Mouse (Mus musculus) testis, postnatal 10 days (tissue): Measurements from ENCODE around the gene Fcmr.

Experiments
- DNase-seq: peaks from one replicate; pipeline ENCODE4 v3.0.0; 2021; ENCODE audit warnings: low spot score

Gene Fcmr

DNA sequence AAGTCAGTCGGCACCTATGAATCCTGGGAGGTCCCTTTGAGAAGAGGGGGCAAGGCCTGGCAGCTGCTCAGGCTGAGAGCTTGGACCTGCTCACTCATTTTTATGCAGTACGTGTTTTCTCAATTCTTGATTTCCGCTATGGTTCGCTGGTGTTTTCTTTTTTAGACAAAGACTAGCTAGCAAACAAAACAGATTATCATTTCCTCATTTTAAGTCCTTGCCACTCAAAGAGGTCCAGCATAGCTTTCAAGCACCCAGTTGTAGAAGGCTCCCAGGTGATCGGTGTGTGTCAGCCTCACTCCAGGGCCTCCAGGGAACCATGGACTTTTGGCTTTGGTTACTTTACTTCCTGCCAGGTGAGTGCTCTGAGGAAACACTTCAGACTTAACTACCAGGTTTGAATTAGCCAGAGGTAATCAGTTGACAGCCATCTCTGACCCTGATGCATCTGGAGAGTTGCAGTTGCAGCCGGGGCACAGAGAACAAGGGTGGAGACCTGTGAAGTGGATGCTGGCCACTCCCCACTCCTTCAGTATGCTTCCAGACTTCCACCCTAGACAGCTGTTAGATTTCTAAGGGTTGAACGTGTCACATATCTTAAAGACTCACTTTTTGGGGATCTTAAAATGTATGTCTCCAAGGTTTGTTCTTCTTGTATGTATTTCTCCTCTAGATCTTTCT is at the start of gene Fcmr:
Fcmr (plus strand) TSS at position 129 of the 681 bp plus-strand sequence.
- no peak for DNase-seq

- DNase-seq: no peak
Measured at GRCm38 (mm10) chr1:130819737-130820136, 45.7 kb upstream of the Fcmr start.

DNA sequence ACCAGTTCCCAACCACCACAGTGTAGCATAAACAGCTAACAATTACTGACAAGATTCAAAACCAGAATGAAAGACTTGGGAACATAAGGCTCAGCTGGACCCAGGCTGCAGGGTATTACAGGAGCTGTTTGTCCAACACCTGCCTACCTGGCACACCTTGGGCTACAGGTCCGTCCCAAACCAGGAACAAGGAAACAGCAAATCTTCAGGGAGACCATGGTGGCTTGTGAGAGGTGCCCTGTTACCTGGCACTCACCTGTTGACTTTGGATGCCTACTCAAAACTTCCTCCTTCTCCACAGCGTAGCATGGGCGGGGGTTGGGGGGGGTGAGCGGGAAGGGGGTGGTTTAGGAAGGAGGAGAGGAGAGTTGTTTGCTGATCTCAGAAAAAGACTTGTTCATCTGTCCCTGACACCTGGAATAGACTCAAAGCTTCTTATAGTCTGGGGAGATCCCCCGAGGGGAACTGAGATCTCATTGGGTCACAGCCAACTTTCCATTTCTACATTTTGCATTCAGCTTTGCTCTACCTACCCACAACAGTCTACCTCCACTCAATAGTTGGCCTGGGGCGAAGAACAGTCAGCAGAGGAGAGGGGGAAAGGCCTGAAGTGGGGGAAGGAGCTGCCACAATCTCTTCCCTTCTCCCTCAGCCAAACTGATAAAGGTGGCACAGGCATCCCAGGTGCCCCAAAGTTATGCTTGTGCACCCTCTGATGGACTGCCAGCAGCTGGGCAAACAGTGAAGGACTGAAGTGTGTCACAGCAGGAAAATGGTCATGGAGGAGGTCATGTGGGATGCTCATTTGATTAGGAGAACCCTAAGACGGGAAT is 44.9 kb upstream of the Fcmr start:
- DNase-seq: no peak

- DNase-seq: no peak
Measured at GRCm38 (mm10) chr1:130821149-130821471, 44.4 kb upstream of the Fcmr start.

DNA sequence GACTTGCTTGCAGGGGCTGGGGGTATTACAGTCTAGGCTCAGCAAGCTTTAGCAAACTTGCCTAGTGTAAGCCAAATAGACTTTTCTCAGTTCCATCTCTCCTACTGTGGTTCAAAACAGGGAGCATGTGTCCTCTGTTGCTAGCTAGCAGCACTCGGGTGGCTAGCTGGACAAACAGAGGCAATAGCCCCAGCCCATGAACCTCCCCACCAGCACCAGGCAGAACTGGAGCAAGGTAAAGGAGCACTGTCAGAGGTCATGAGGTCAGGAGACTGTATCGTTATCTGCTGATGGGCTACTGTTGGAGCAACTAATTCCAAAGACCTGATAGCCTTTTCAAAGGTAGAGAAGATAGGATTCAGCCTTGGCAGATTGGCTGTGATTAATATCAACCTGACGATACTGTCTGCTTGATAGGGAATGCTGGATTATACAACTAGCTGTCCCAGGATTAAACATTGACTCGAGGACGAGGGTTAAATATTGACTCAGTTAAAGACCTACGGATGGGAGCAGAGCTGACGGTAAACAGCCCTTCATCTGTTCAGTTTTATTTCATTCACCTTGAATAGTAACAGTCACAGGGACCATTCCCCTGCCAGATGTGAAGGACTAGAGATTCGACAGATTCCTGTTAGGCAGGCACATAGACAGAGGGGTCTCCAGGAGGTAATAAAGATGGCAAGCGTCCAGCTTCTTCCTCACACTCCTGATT is 43.4 kb upstream of the Fcmr start:
- no peak for DNase-seq

- no peak for DNase-seq
Measured at GRCm38 (mm10) chr1:130826448-130826847, 39.0 kb upstream of the Fcmr start, which contains the start of gene Pigr. Gene Pigr (plus strand): TSS chr1:130826684.

- DNase-seq: no peak
Measured at GRCm38 (mm10) chr1:130828656-130829055, 36.8 kb upstream of the Fcmr start.

DNA sequence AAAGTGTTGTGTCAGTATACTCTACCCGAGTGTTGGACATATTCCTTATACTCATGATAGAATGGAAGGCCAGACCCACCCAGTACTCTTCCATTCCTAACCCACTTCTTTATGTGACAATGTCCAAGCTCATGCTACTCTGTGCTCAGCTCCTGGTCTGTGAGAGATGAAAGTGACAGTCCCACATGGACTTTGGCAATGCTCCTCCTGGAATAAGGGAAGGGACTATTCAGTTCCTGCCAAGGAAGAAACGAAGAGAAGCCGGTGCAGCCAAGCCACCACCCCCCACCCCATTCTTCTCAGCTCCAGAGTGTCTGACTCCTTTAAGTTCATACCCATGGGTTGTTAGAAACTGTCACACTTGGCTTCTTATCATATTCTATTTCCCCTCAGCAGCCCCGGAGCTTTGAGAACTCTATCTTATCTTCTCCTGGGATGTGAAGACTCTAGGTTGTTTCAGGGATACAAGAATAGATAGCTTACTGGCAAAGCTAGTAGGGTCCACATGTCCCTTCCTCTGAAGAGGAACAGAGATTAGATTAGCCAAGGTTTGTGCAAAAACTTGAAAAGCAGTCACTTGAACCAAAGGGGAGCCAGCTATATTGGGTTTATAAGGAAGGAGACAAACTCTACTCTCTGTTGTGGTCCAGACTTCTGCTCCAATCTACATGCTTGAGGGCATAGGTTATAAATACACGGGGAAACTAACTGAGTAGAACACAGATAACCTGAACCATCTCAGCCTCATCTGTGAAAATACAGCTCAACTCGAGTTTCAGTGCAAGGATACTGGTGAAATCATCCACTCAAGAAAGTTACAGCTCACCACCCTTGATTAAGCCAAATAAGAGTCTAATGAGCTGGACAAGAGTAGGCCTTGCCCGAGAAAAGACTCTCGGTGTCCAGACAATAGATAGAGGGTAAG is 35.3 kb upstream of the Fcmr start:
- no peak for DNase-seq

DNA sequence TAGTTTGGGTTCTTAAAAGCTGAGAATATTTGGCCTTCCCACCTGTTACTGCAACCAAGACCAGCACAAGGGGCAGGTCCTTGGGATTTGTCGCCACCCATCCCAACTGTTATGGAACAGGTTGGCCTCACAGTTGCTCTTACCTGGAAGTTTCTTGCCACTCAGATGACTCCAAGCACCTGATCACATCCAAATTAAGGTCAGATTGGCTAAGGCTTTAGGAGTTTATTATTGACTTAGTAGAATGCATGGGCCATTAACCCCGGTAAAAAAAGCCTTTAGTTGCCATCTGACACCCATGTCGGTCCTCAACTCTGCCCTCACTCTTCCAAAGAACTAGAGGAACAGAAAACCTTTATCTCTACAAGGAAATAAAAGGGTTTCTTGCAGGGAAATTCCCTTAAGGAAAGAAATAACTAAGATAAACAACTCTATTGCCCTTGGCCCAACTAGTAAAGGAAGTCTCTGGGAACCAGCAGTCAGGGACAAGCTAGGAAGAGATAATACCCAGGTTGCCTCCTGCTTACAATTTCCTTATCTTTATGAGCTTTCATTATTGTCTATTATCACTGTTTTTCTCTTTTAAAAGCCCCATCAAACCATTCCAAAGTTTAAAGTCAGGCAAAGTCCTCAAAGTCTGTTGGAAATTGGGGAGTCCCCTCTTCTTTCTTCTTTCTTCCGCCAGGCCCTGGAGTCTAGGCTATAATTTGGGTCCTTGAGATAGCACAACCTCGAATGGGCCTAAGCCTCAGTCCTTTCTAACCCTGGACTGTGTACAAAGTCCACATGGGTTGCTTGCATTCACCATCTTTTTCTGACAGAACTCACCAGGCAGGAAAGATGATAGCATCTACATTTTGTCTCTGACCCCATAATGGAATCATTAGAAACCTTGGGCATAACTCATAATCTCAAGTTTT is 33.0 kb upstream of the Fcmr start:
- DNase-seq: no peak

- DNase-seq: no peak
Measured at GRCm38 (mm10) chr1:130835161-130835936, 30.1 kb upstream of the Fcmr start.

- DNase-seq: no peak
Measured at GRCm38 (mm10) chr1:130838288-130838687, 27.2 kb upstream of the Fcmr start.

- DNase-seq: no peak
Measured at GRCm38 (mm10) chr1:130840599-130841379, 24.7 kb upstream of the Fcmr start.

GRCm38 (mm10) chr1:130841621-130842020 is 23.8 kb upstream of the Fcmr start:
- DNase-seq: no peak

GRCm38 (mm10) chr1:130844516-130844915 is 21.0 kb upstream of the Fcmr start:
- DNase-seq: no peak

- DNase-seq: no peak
Measured at GRCm38 (mm10) chr1:130849530-130850214, 15.8 kb upstream of the Fcmr start.

- no peak for DNase-seq
Measured at GRCm38 (mm10) chr1:130850405-130850804, 15.1 kb upstream of the Fcmr start.

- DNase-seq: no peak
Measured at GRCm38 (mm10) chr1:130854819-130855218, 10.7 kb upstream of the Fcmr start.

GRCm38 (mm10) chr1:130855723-130856122 is 9.7 kb upstream of the Fcmr start:
- no peak for DNase-seq
